Mouse (Mus musculus) spleen, adult 12 weeks (tissue): ENCODE measurements around the gene Rere.
"Not testable (repeated sequence)": the region's sequence is repeated elsewhere in the genome, so short reads cannot be mapped to it uniquely, and the experiment has no call there.

Source experiments
- DNase-seq: peaks from one replicate; pipeline ENCODE4 v3.0.0; 2022; ENCODE audit warnings: low spot score

Gene Rere

GRCm38 (mm10) chr4:150462367-150462766, 180.9 kb downstream of the Rere start:
- no peak for DNase-seq

GRCm38 (mm10) chr4:150465759-150466158, 184.3 kb downstream of the Rere start:
- DNase-seq: peak; percentile 34

GRCm38 (mm10) chr4:150469274-150469673, 187.8 kb downstream of the Rere start:
- DNase-seq: no peak

GRCm38 (mm10) chr4:150470674-150471328, 189.4 kb downstream of the Rere start:
- no peak for DNase-seq

GRCm38 (mm10) chr4:150472751-150473436, 191.4 kb downstream of the Rere start:
- DNase-seq: no peak

- DNase-seq: no peak
Observed at GRCm38 (mm10) chr4:150473437-150474070, 192.1 kb downstream of the Rere start.

GRCm38 (mm10) chr4:150474086-150474485, 192.6 kb downstream of the Rere start:
- DNase-seq: no peak

- no peak for DNase-seq
Observed at GRCm38 (mm10) chr4:150476258-150476657, 194.8 kb downstream of the Rere start.

GRCm38 (mm10) chr4:150478006-150478405, 196.6 kb downstream of the Rere start:
- no peak for DNase-seq

- DNase-seq: not testable (repeated sequence)
Observed at GRCm38 (mm10) chr4:150483081-150483480, 201.6 kb downstream of the Rere start.

GRCm38 (mm10) chr4:150486097-150486496, 204.7 kb downstream of the Rere start:
- DNase-seq: peak; percentile 20

- DNase-seq: no peak
Observed at GRCm38 (mm10) chr4:150487109-150487508, 205.7 kb downstream of the Rere start.

GRCm38 (mm10) chr4:150488096-150488748, 206.8 kb downstream of the Rere start:
- DNase-seq: peak; percentile 5

- DNase-seq: no peak
Observed at GRCm38 (mm10) chr4:150488767-150489166, 207.3 kb downstream of the Rere start.

- DNase-seq: no peak
Observed at GRCm38 (mm10) chr4:150490050-150490449, 208.6 kb downstream of the Rere start.

- DNase-seq: no peak
Observed at GRCm38 (mm10) chr4:150491710-150492109, 210.3 kb downstream of the Rere start.

GRCm38 (mm10) chr4:150493258-150493937, 212.0 kb downstream of the Rere start:
- DNase-seq: no peak

GRCm38 (mm10) chr4:150493938-150494330, 212.5 kb downstream of the Rere start:
- DNase-seq: not testable (repeated sequence)

- no peak for DNase-seq
Observed at GRCm38 (mm10) chr4:150495568-150495967, 214.1 kb downstream of the Rere start.

- no peak for DNase-seq
Observed at GRCm38 (mm10) chr4:150504304-150505021, 223.0 kb downstream of the Rere start.

- DNase-seq: no peak
Observed at GRCm38 (mm10) chr4:150509026-150509712, 227.7 kb downstream of the Rere start.
